Mouse (Mus musculus) embryo, embryonic 10 days (tissue): ENCODE measurements around the gene Klhl31.

Source experiments
- DNase-seq: peaks from one replicate; pipeline ENCODE4 v3.0.0-alpha.2; 2015; ENCODE audit warnings: low spot score

The Klhl31 gene

DNA sequence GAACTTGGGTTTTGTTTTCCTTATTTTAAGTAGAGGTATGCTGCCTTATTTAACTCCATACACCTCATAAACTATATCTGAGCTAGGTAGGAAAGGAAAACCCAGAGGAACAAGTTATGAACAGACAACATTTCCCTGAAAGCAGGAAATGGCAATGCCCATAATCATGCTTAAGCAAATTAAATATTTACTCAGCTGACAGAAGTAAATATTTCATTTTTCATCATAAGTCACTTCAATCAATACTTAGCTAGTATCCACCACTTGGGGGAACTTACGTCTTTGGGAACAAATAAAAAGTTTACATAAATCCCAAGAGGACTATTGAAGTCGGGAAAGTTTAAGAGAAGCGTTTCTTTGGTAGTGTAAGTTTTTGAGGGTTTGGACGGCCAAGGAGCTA, 67.2 kb downstream of the Klhl31 start:
- no peak for DNase-seq

DNA sequence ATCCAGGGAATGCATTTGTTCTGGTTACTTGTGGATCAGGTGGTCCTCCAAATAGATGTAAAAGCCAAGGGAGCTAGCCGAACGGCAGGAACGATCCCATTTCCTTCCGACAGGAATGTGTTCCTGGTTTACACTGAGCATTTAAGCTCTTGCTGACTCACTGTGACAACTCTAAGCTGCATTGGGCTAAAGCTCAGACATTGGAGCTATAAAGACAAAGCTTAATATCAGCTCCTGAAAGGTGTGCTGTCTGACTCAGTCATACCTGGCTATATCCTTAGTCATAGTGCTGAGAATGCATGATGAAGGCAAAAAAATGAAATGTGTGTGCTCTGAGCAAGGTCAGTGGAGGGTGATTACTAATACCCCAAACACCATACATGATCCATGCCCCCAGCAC, 67.8 kb downstream of the Klhl31 start:
- DNase-seq, result no peak

DNA sequence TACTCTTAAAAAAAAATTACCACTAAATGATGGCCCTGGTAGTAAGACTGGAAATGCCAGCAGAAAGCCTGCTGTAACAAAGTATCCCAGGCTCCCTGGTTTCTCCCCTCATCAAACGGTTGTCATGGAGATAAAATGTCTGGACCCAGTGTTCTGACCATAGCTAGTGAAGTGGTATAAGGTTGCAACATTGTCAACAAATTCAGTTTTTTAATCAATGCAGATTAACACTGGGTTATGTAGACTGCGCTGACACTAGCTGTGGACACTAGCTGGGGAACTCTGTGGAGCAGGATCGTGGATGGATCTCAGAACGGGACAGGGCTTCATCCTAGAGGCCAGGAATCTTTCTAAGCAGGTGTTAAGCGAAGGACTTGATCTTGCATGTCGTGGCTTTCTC, 70.2 kb downstream of the Klhl31 start:
- DNase-seq, result no peak

- no peak for DNase-seq
These were observed 71.3 kb downstream of the Klhl31 start for GRCm38 (mm10) chr9:77707433-77708139.

- DNase-seq, result no peak
These were observed 72.7 kb downstream of the Klhl31 start for GRCm38 (mm10) chr9:77708950-77709349.
